Mouse (Mus musculus) left cerebral cortex, adult 11 months (tissue): ENCODE measurements at regions not wholly inside any gene's neighbourhood (a gene's known extent, or its start where the extent isn't known, plus 50 kb on each side); places are given as distances from the start of the nearest gene placed in this dataset.

Source experiments
- DNase-seq: peaks from one replicate; pipeline ENCODE4 v3.0.0; 2022; ENCODE audit warnings: low spot score

- no peak for DNase-seq
Observed at GRCm38 (mm10) chr14:31945125-31945524, 83.7 kb upstream of the Galnt15 start.

DNA sequence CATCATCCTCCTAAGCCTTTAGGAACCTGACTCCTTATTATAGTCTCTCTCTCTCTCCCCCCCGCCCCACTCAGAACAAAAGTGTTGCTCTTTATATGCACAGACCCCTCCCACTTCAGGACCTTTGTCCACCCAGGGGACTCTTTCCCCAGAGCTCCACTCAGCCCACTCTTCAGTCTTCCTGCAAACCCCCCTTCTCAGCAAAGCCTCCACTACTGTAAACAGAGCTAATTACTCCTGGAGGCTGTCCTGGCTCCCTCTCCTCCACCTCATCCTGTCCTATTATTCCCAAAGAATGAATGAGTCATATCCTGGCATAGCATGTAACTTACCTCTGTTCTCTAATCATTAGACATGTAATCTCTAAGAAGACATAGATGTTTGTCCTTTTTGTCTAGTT lies 82.8 kb upstream of the Galnt15 start:
- DNase-seq, result no peak

DNA sequence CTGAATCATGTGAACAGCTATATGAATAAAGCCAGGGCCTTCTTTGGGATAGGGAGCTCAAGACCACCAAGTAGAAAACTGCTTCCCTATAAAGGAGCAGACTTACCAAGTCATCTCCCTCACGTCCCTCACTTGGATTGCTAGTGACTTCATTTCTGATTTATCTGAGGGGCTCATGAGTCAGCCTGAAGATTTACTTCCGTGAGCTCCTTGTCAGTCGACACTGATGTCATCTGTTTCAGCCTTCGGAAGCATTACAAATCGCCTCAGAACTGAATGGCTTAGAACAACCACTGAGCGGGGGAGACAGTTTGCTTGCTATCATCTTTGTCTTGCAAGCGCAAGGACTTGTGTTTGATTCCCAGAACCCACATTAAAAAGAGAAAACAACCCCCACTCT lies 81.5 kb upstream of the Galnt15 start:
- DNase-seq, result no peak

- no peak for DNase-seq
Observed at GRCm38 (mm10) chr14:31951894-31952293, 76.9 kb upstream of the Galnt15 start.

DNA sequence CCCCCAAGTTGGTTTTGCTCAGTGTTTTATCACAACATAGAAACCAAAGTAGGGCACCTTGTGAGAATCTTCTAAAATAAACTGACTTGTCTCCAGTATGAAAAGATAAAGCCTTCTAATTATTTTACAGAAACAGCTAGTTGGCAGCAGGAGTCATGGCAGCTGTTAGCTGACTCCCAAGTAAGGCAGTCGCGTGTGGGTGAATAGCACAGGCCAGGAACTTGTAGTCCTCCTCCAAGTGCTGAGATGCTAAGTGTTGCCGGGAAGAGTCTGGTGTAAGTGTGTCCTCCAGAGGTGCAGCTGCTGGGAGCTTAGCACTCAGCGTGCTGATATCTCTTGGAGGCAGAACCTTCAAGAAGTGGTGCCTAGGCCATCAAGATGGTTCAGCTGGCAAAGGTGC lies 75.0 kb upstream of the Galnt15 start:
- peak; percentile 44 for DNase-seq

DNA sequence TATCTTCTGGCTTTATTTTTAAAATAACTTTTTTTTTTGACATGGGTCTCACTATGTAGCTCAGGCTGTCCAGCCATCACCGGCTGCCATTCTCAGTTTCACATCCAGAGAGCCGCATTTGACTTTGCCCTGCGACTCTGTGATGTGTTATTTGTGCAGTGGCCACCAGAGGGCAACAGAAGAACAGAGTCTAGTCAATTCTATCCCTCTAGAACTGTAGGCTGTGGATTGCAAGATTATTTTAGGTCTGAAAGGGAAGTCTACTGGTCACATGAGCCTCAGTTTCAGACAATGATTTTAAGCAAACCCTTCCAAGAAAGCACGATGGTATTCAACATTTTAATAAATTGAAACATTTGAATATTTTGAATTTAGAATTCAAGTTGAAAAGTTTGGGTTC lies 73.8 kb upstream of the Galnt15 start:
- DNase-seq, result peak; percentile 79

DNA sequence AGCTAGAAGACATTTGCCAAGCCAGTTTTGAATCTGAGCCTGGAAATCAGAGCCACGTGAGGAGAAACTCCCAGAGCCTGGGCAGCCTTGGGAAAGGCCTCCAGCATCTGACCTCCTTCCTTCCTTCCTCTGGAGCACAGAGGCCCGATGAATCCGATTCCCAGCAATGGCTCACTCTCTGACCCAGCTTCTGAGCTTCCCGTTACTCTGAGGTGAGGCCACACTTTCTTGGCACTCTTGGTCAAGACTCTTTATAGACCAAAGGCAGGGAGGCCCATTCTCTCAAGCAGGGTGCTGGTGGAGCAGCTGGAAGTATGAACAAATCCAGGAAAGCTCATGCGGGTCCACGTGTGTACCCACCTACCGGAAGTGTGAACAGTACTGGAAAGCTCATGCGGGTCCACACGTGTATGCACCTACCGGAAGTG lies 71.6 kb upstream of the Galnt15 start:
- DNase-seq, result no peak

DNA sequence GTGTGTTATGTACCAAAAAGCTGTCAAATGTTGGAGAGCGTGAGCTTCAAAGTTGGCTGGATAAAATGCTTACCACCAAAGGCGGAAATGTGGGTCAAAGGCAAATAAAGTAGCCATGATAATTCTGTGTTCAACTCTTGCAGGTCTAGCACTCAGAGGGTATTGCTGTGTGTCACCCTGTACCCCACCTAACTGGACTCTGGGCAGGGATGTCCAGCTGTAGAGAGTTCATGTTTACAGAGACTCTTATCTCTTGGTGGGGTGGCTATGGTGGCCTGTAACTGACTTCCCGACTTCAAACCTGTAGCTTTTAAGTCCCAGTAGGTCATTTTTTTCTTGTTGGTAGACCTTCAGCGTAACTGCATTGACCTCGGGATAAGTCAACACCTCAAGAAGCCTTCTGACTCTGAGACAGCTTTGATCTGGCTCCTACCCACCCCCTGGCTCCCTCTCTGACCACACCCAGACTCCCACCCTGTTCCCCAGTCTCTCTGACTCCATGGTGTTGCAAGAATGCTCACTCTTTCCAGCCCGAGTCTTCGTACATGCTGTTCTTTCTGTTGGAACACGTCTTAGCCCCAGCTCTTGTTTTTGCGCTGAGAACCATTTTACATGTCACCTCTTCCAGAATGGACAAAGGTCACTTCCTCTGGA lies 68.5 kb upstream of the Galnt15 start:
- no peak for DNase-seq

- DNase-seq, result no peak
Observed at GRCm38 (mm10) chr14:31961442-31961841, 67.3 kb upstream of the Galnt15 start.

DNA sequence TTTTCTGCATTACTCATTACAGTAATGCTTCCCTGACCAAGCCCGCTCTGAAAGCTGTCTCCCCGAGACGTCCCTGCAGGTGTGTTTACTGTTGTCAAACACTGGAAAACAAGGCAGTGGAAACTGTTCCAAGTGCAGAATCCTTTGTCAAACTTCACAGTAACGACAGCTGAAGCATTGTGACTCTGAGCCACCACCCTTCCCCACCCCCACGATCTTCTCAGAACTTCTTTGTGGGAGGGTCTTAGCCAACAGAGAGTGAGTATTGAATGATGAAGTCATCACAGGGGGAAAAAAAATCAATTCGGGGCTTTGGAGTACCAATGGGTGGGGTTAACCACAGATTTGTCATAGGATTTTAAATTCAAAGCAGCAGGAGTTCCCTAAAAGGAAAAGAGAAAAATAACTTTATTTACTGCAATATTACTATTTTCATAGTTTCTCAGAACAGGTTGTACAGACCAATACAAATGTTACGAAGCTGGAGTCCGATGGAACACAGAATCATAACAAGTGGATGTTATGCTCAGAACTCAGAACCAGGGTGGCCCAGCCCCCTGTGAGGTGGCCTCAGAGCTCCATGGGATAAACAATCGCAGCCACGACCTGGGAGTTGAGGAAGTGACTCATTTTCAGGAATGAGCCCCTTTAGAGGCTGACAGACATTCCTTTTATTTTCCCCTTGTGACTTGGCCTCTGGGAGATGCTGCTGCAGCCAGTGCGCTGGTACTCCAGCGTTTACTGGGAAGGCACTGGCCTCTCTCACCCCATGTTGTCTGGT lies 65.5 kb upstream of the Galnt15 start:
- no peak for DNase-seq

- no peak for DNase-seq
Observed at GRCm38 (mm10) chr14:31964076-31964475, 64.7 kb upstream of the Galnt15 start.

- DNase-seq, result no peak
Observed at GRCm38 (mm10) chr14:31964831-31965230, 64.0 kb upstream of the Galnt15 start.

GRCm38 (mm10) chr14:31969531-31969930 lies 59.3 kb upstream of the Galnt15 start:
- no peak for DNase-seq

GRCm38 (mm10) chr14:31970245-31970830 lies 58.5 kb upstream of the Galnt15 start:
- DNase-seq, result no peak

DNA sequence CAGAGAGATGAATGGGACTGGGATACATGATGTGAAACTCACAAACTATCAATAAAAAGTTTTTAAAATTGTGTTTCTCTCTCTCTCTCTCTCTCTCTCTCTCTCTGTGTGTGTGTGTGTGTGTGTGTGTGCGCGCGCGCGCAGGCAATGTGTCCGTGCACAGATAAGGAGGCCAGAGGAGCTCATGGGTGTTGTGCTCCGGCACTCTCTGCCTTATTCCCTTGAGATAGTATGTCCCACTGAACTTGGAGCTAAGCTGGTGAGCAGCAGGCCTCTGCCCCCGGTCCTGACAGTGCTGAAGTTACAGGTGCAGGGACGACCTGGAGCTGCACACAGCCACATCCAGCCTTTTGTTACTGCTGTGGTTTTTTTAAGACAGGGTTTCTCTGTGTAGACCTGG lies 57.9 kb upstream of the Galnt15 start:
- no peak for DNase-seq

- DNase-seq, result no peak
Observed at GRCm38 (mm10) chr14:31973702-31974101, 55.1 kb upstream of the Galnt15 start.

DNA sequence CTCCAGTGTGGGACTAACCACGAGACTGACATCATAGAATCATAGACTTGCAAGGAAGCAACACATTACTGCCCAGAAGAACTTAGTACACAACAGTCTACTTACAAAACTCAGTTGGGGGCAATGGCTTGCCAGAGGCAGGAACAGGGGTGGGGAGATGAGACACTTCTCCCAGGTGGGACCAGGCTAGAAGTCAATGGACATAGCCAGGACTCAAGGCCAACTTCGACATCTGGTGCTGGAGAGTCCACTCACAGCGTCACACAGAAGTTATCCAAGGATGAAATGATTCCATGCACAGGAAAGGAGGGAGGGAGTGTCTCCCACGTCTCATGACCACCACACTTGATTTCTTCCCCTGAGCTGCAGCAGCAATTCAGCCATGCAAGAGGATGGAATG lies 50.6 kb upstream of the Galnt15 start:
- DNase-seq, result no peak

GRCm38 (mm10) chr14:31978690-31979089 lies 50.1 kb upstream of the Galnt15 start:
- DNase-seq, result no peak
